Mouse (Mus musculus): ENCODE data around the gene E030018B13Rik. TPM values are rescaled to one million over a fixed set of nuclear protein-coding genes. Genes with fewer than 3 reads are reported as not detected.

The E030018B13Rik gene
- polyA plus RNA-seq, 1 experiment from 2014 or later: not detected

GRCm38 (mm10) chr7:63912234-63912810 is 4.3 kb upstream of the E030018B13Rik start:
- no peak for DNase-seq (ENCODE audit: low spot score)
- no peaks in the 10 kb centered on the region for H3K9me3 ChIP-seq
- no peaks in the 10 kb centered on the region for H3K27me3 ChIP-seq (ENCODE audit: insufficient read depth, poor library complexity, severe bottlenecking)
- H3K27ac ChIP-seq: peak overlapping the region; percentile 74
- WGBS: 24% methylated on average over 7 of the region's 7 CpGs
- no peak overlapping the region for H3K4me3 ChIP-seq
- H3K4me1 ChIP-seq (replicated peaks): peaks cover 70% of the 10 kb centered on the region
- H3K36me3 ChIP-seq: 0 out of 2 replicates have a peak, but pooled peaks cover under 1% of the 10 kb centered on the region

- Histone ChIP-seq H3K4me3 (no peak overlapping the region), H3K4me1 (replicated peaks) (peaks cover 64% of the 10 kb centered on the region), H3K27ac (peak overlapping the region; percentile 74)
Measured at GRCm38 (mm10) chr7:63912924-63913723, 3.5 kb upstream of the E030018B13Rik start.

GRCm38 (mm10) chr7:63913724-63914692 is 2.6 kb upstream of the E030018B13Rik start:
- WGBS: 51% methylated on average over 10 of the region's 10 CpGs
- H3K4me3 ChIP-seq: no peak overlapping the region

More at GRCm38 (mm10) chr7:63912924-63913723, 3.5 kb upstream of the E030018B13Rik start:
- Histone ChIP-seq H3K36me3 (peaks cover 9% of the 10 kb centered on the region; the same call in 1 of the 2 replicates), H3K9me3 (no peaks in the 10 kb centered on the region), H3K27me3 (ENCODE audit: insufficient read depth, poor library complexity, severe bottlenecking) (no peaks in the 10 kb centered on the region)
- WGBS: 16% methylated on average over 12 of the region's 12 CpGs
- peak; percentile 31 for DNase-seq (ENCODE audit: low spot score)

GRCm38 (mm10) chr7:63914891-63915290 is 1.8 kb upstream of the E030018B13Rik start:
- WGBS: 90% methylated on average over 2 of the region's 2 CpGs
- no peak overlapping the region for H3K27ac ChIP-seq
- H3K9me3 ChIP-seq: no peaks in the 10 kb centered on the region
- peaks cover 62% of the 10 kb centered on the region for H3K4me1 ChIP-seq (replicated peaks)
- H3K4me3 ChIP-seq: no peak overlapping the region
- H3K27me3 ChIP-seq (ENCODE audit: insufficient read depth, poor library complexity, severe bottlenecking): no peaks in the 10 kb centered on the region
- no peak for DNase-seq (ENCODE audit: low spot score)
- peaks cover 10% of the 10 kb centered on the region; the same call in 1 of the 2 replicates for H3K36me3 ChIP-seq

More at GRCm38 (mm10) chr7:63913724-63914692, 2.6 kb upstream of the E030018B13Rik start:
- Histone ChIP-seq H3K9me3 (no peaks in the 10 kb centered on the region), H3K4me1 (replicated peaks) (peaks cover 58% of the 10 kb centered on the region), H3K27me3 (ENCODE audit: insufficient read depth, poor library complexity, severe bottlenecking) (no peaks in the 10 kb centered on the region), H3K27ac (peak overlapping the region; percentile 70), H3K36me3 (peaks cover 10% of the 10 kb centered on the region; the same call in 1 of the 2 replicates)
- no peak for DNase-seq (ENCODE audit: low spot score)

- no peak overlapping the region for H3K27ac ChIP-seq
- H3K27me3 ChIP-seq (ENCODE audit: insufficient read depth, poor library complexity, severe bottlenecking): no peaks in the 10 kb centered on the region
- no peak for DNase-seq (ENCODE audit: low spot score)
- H3K36me3 ChIP-seq: peaks cover 20% of the 10 kb centered on the region
- peaks cover 46% of the 10 kb centered on the region for H3K4me1 ChIP-seq (replicated peaks)
- 86% methylated on average over 6 of the region's 6 CpGs for WGBS
- no peak overlapping the region for H3K4me3 ChIP-seq
- H3K9me3 ChIP-seq: no peaks in the 10 kb centered on the region
Measured at GRCm38 (mm10) chr7:63917693-63918092, 1.0 kb downstream of the E030018B13Rik start.

GRCm38 (mm10) chr7:63918771-63919768 is 2.4 kb downstream of the E030018B13Rik start:
- H3K27me3 ChIP-seq (ENCODE audit: insufficient read depth, poor library complexity, severe bottlenecking): no peaks in the 10 kb centered on the region
- no peaks in the 10 kb centered on the region for H3K9me3 ChIP-seq
- no peak overlapping the region for H3K27ac ChIP-seq
- H3K4me1 ChIP-seq (replicated peaks): peaks cover 35% of the 10 kb centered on the region
- 91% methylated on average over 12 of the region's 12 CpGs for WGBS
- no peak overlapping the region for H3K4me3 ChIP-seq
- H3K36me3 ChIP-seq: peaks cover 23% of the 10 kb centered on the region
- DNase-seq (ENCODE audit: low spot score): no peak

- no peak for DNase-seq (ENCODE audit: low spot score)
- peaks cover 46% of the 10 kb centered on the region for H3K4me1 ChIP-seq (replicated peaks)
- no peaks in the 10 kb centered on the region for H3K27me3 ChIP-seq (ENCODE audit: insufficient read depth, poor library complexity, severe bottlenecking)
- H3K4me3 ChIP-seq: no peak overlapping the region
- WGBS: 81% methylated on average over 8 of the region's 8 CpGs
- H3K9me3 ChIP-seq: no peaks in the 10 kb centered on the region
- peaks cover 23% of the 10 kb centered on the region for H3K36me3 ChIP-seq
- H3K27ac ChIP-seq: no peak overlapping the region
Measured at GRCm38 (mm10) chr7:63921909-63922562, 5.4 kb downstream of the E030018B13Rik start.

- no peak for DNase-seq (ENCODE audit: low spot score)
- peaks cover 46% of the 10 kb centered on the region for H3K4me1 ChIP-seq (replicated peaks)
- H3K9me3 ChIP-seq: no peaks in the 10 kb centered on the region
- H3K36me3 ChIP-seq: peaks cover 20% of the 10 kb centered on the region
- no peaks in the 10 kb centered on the region for H3K27me3 ChIP-seq (ENCODE audit: insufficient read depth, poor library complexity, severe bottlenecking)
- no peak overlapping the region for H3K4me3 ChIP-seq
- no peak overlapping the region for H3K27ac ChIP-seq
- WGBS: 90% methylated on average over 2 of the region's 2 CpGs
Measured at GRCm38 (mm10) chr7:63922571-63922970, 5.9 kb downstream of the E030018B13Rik start.

GRCm38 (mm10) chr7:63922975-63923374 is 6.3 kb downstream of the E030018B13Rik start:
- 83% methylated on average over 1 of the region's 1 CpGs for WGBS
- Histone ChIP-seq H3K4me1 (replicated peaks) (peaks cover 46% of the 10 kb centered on the region), H3K27me3 (ENCODE audit: insufficient read depth, poor library complexity, severe bottlenecking) (no peaks in the 10 kb centered on the region), H3K4me3 (no peak overlapping the region), H3K27ac (no peak overlapping the region), H3K9me3 (no peaks in the 10 kb centered on the region), H3K36me3 (peaks cover 16% of the 10 kb centered on the region)
- DNase-seq (ENCODE audit: low spot score): no peak

GRCm38 (mm10) chr7:63924151-63924550 is 7.5 kb downstream of the E030018B13Rik start:
- peaks cover 42% of the 10 kb centered on the region for H3K4me1 ChIP-seq (replicated peaks)
- DNase-seq (ENCODE audit: low spot score): no peak
- no peak overlapping the region for H3K4me3 ChIP-seq
- H3K27ac ChIP-seq: no peak overlapping the region
- peaks cover 13% of the 10 kb centered on the region for H3K36me3 ChIP-seq
- H3K9me3 ChIP-seq: no peaks in the 10 kb centered on the region
- H3K27me3 ChIP-seq (ENCODE audit: insufficient read depth, poor library complexity, severe bottlenecking): no peaks in the 10 kb centered on the region
- WGBS: 89% methylated on average over 1 of the region's 1 CpGs

- no peak overlapping the region for H3K4me3 ChIP-seq
- H3K36me3 ChIP-seq: peaks cover 13% of the 10 kb centered on the region
- peaks cover 35% of the 10 kb centered on the region for H3K4me1 ChIP-seq (replicated peaks)
- H3K27ac ChIP-seq: no peak overlapping the region
- 92% methylated on average over 6 of the region's 6 CpGs for WGBS
- no peaks in the 10 kb centered on the region for H3K27me3 ChIP-seq (ENCODE audit: insufficient read depth, poor library complexity, severe bottlenecking)
- no peaks in the 10 kb centered on the region for H3K9me3 ChIP-seq
- DNase-seq (ENCODE audit: low spot score): no peak
Measured at GRCm38 (mm10) chr7:63924747-63925412, 8.2 kb downstream of the E030018B13Rik start.

Measured in hindbrain, embryonic 10.5 days (tissue).